ENCODE assay signal across 8 mouse cellular contexts in the genomic region with DNA sequence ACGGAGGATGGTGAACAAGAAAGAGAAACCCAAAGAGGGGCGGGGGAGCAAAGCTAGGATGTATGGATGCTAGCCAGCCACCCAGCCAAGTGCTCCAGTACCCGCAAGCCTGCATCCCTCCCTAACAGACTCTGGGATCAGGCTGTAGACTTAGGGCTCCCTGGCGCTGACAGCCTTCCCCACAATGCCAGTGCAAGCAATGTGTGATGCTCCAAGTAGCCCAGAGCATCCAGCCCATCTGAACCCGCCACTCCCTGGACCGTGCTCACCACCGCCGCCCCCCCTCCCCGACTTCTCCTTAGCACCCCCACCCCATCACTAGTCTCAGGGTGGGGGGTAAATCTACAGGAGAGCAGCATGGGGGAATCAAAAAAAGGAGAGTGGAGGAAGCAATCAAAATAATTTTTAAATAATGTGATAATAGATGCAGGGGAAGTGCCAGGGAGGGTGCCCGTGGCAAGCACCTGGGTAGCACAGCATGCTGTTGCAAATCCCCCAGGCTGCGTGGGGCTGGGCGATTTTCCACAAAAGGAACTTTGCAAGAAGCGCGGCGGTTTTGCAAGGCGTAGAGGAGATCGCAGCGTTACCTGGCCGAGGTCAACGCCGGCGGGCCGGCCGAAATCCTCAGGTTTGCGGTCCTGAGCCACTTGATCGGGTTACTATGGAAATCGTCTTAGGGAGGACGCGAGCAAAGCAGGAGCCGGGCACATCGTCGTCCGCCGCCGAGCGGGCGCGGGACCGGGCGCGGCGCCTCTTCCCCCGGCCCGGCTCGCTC. TPM values are rescaled to one million over a fixed set of nuclear protein-coding genes. Genes with fewer than 3 reads are reported as not detected.
DNase-seq lines count a peak whose midpoint lies in the region; ATAC-seq lines count a peak whose summit lies in the region.

No protein-coding gene starts in this region.

- DNase-seq in adrenal gland, adult 2 months: peak; percentile 2
- DNase-seq in adrenal gland, postnatal 36 days: no peak
- peak; percentile 46 for DNase-seq in cerebellum, adult 11 months
- peak; percentile 81 for DNase-seq in forebrain, embryonic 14.5 days (ENCODE audit: low spot score)
- DNase-seq in kidney, postnatal 10 days: peak; percentile 8
- DNase-seq in right cerebral cortex, adult 18-20 months: peak; percentile 64
- no peak for DNase-seq in thymus, postnatal 25 days

- no peaks in the 10 kb centered on the region for H3K9me3 ChIP-seq in forebrain, embryonic 14.5 days (replicated peaks; ENCODE audit: control insufficient read depth, low read length)
- H3K9me3 ChIP-seq in liver, embryonic 15.5 days (replicated peaks): no peaks in the 10 kb centered on the region

- no peaks in the 10 kb centered on the region for H3K36me3 ChIP-seq in forebrain, embryonic 14.5 days (ENCODE audit: control insufficient read depth, insufficient read depth, low read length)
- no peaks in the 10 kb centered on the region for H3K36me3 ChIP-seq in liver, embryonic 15.5 days (replicated peaks)

- H3K27ac ChIP-seq in forebrain, embryonic 14.5 days (ENCODE audit: low read depth, low read length): peak overlapping the region; percentile 91
- H3K27ac ChIP-seq in liver, embryonic 15.5 days (replicated peaks): no peak overlapping the region

- H3K4me3 ChIP-seq in forebrain, embryonic 14.5 days (ENCODE audit: low read depth, low read length): peak overlapping the region; percentile 77
- peak overlapping the region; percentile 45 for H3K4me3 ChIP-seq in liver, embryonic 15.5 days (replicated peaks)

- H3K4me1 ChIP-seq in forebrain, embryonic 14.5 days (ENCODE audit: control insufficient read depth, insufficient read depth, low read length): no peaks in the 10 kb centered on the region; the same call in 1 of the 2 replicates
- no peaks in the 10 kb centered on the region for H3K4me1 ChIP-seq in liver, embryonic 15.5 days (replicated peaks)

- WGBS in forebrain, embryonic 14.5 days: 0% methylated on average over 37 of the region's 45 CpGs
- WGBS in liver, embryonic 15.5 days (ENCODE audit: insufficient replicate concordance): 2% methylated on average over 40 of the region's 45 CpGs

- no peaks in the 10 kb centered on the region for H3K27me3 ChIP-seq in forebrain, embryonic 14.5 days (replicated peaks; ENCODE audit: control insufficient read depth, insufficient read depth, low read length)
- H3K27me3 ChIP-seq in liver, embryonic 15.5 days: peaks cover 39% of the 10 kb centered on the region

- peak; percentile 79 for ATAC-seq in forebrain, embryonic 14.5 days
- no peak for ATAC-seq in liver, embryonic 15.5 days (ENCODE audit: insufficient read depth)

- H3K9ac ChIP-seq in forebrain, embryonic 14.5 days (ENCODE audit: low read length): peak overlapping the region; percentile 90
- no peak overlapping the region for H3K9ac ChIP-seq in liver, embryonic 15.5 days

- H3K4me2 ChIP-seq in forebrain, embryonic 14.5 days (ENCODE audit: low read length): peak overlapping the region; percentile 69
- peak overlapping the region; percentile 64 for H3K4me2 ChIP-seq in liver, embryonic 15.5 days

RNA-seq across cellular contexts. Expression of a gene that starts 0.8 kb away (rescaled TPM):
- total RNA-seq in adrenal gland, adult 2 months (2021): 1 to 10 TPM; 1.9 to 2.8 TPM
- 2.9 and 3.2 TPM in 2 replicates for polyA plus RNA-seq in adrenal gland, adult 2 months (2012; rRNA removed)
- 1 to 10 TPM; 2.3 to 4.7 TPM for total RNA-seq in adrenal gland, postnatal 36 days (2021)
- 17.6 and 22.0 TPM in 2 replicates for polyA plus RNA-seq in forebrain, embryonic 14.5 days (2014; fragmentation: Nextera tagmentation; extraction: Ambion mirVana)
- polyA plus RNA-seq in liver, embryonic 15.5 days (2015; fragmentation: Nextera tagmentation; extraction: Ambion mirVana): 0.06 and 0.12 TPM in 2 replicates

Comparison
In these comparisons a context has a peak if more than half of its experiments do, and no peak if none do; other contexts are left out.
1. DNase-seq: peak in adrenal gland, adult 2 months (single experiment), cerebellum, adult 11 months (single experiment), forebrain, embryonic 14.5 days (single experiment), kidney, postnatal 10 days (single experiment) and right cerebral cortex, adult 18-20 months (single experiment); none in adrenal gland, postnatal 36 days (0 of 2) and thymus, postnatal 25 days (single experiment).